Mouse (Mus musculus) retina, postnatal 1 day (tissue): ENCODE data around the gene Hdgfl3.
A peak's percentile ranks its signal among the peaks of the same experiment; 100 is the strongest.

Experiments used
- DNase-seq: peaks from one replicate; pipeline ENCODE4 v3.0.0-alpha.2; 2012

Gene Hdgfl3

GRCm38 (mm10) chr7:81934267-81934745 lies at the start of gene Hdgfl3:
Hdgfl3 (minus strand) TSS chr7:81934473.
- DNase-seq: peak; percentile 96

- DNase-seq: no peak
Measured at GRCm38 (mm10) chr7:81983651-81984050, 49.4 kb upstream of the Hdgfl3 start.

GRCm38 (mm10) chr7:81978304-81978703 lies 44.0 kb upstream of the Hdgfl3 start:
- DNase-seq: no peak

GRCm38 (mm10) chr7:81974616-81975015 lies 40.3 kb upstream of the Hdgfl3 start:
- DNase-seq: no peak

GRCm38 (mm10) chr7:81973939-81974338 lies 39.7 kb upstream of the Hdgfl3 start:
- DNase-seq: no peak

GRCm38 (mm10) chr7:81973339-81973738 lies 39.1 kb upstream of the Hdgfl3 start:
- DNase-seq: no peak

GRCm38 (mm10) chr7:81968975-81969374 lies 34.7 kb upstream of the Hdgfl3 start:
- DNase-seq: no peak

GRCm38 (mm10) chr7:81968451-81968850 lies 34.2 kb upstream of the Hdgfl3 start:
- no peak for DNase-seq

GRCm38 (mm10) chr7:81966195-81966594 lies 31.9 kb upstream of the Hdgfl3 start:
- no peak for DNase-seq

GRCm38 (mm10) chr7:81959704-81960103 lies 25.4 kb upstream of the Hdgfl3 start:
- DNase-seq: peak; percentile 71

GRCm38 (mm10) chr7:81954208-81954846 lies 20.1 kb upstream of the Hdgfl3 start:
- peak; percentile 54 for DNase-seq

- no peak for DNase-seq
Measured at GRCm38 (mm10) chr7:81950499-81950898, 16.2 kb upstream of the Hdgfl3 start.

GRCm38 (mm10) chr7:81945398-81945797 lies 11.1 kb upstream of the Hdgfl3 start:
- peak; percentile 59 for DNase-seq

- DNase-seq: no peak
Measured at GRCm38 (mm10) chr7:81934806-81935205, 533 bp upstream of the Hdgfl3 start.

GRCm38 (mm10) chr7:81933601-81934266 lies 539 bp downstream of the Hdgfl3 start:
- peak; percentile 85 for DNase-seq

GRCm38 (mm10) chr7:81933061-81933600 lies 1.1 kb downstream of the Hdgfl3 start:
- no peak for DNase-seq

GRCm38 (mm10) chr7:81932521-81933045 lies 1.7 kb downstream of the Hdgfl3 start:
- DNase-seq: peak; percentile 16

- DNase-seq: no peak
Measured at GRCm38 (mm10) chr7:81928998-81929397, 5.3 kb downstream of the Hdgfl3 start.

GRCm38 (mm10) chr7:81921379-81921952 lies 12.8 kb downstream of the Hdgfl3 start:
- DNase-seq: no peak

- DNase-seq: no peak
Measured at GRCm38 (mm10) chr7:81920314-81920713, 14.0 kb downstream of the Hdgfl3 start.

- DNase-seq: peak; percentile 9
Measured at GRCm38 (mm10) chr7:81918316-81918715, 16.0 kb downstream of the Hdgfl3 start.

- no peak for DNase-seq
Measured at GRCm38 (mm10) chr7:81904926-81905325, 29.3 kb downstream of the Hdgfl3 start.

- no peak for DNase-seq
Measured at GRCm38 (mm10) chr7:81904094-81904493, 30.2 kb downstream of the Hdgfl3 start.

- no peak for DNase-seq
Measured at GRCm38 (mm10) chr7:81899361-81899760, 34.9 kb downstream of the Hdgfl3 start.
